Mouse (Mus musculus): Measurements from ENCODE around the gene Ndufa7. TPM values are rescaled to one million over a fixed set of nuclear protein-coding genes. Genes with fewer than 3 reads are reported as not detected.

Ndufa7 gene
- polyA plus RNA-seq (2014; fragmentation: Nextera tagmentation; extraction: Ambion mirVana): 628 and 707 TPM in 2 replicates

DNA sequence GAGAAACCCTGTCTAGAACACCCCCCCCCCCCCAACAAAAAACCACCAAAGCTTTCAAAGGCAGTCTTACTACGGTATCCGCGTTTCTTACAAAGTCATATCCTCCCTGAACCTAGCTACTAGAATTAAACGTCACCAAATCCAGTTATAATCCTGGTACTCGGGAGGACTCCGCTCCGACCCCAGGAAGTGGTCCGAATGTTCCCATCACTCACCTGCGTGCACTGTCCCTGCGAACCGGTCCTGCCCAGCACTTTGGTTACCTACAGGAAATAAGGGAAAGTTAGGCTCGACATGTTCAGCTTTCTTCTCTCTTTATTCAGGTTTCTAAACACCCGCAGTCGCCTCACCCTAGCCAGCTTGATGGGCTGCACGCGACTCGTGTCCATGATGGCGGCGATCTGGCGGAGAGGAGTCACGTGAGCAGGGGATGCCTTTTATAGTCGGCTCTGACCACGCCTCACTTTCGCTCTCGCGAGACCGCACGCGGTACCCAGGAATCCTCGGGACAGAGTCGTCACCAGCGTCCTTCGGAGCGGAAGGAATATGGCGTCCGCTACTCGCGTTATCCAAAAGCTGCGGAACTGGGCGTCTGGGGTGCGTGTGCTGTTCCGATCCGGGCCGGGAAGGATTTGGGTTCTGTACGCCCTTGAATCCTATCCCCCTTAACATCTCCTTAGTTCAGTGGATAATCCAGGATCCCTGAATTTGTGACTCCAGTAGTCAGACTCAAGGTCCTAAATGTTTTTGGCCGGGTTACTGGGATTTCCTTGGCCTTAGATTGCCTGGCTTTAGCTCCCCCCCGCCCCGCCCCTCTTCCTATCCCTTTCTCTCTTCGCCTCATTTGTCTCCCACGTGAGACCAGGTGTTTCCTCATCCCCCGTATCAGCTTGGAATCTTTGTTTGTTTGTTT is at the start of gene Ndufa7, which contains the start of gene Rps28:
Gene Ndufa7 (plus strand): TSS at position 489 of the 913 bp plus-strand sequence.
Gene Rps28 (minus strand): TSS at position 479 of the 913 bp plus-strand sequence.
- H3K4me2 ChIP-seq (ENCODE audit: low read length): peak within 1 kb of the TSS; percentile 76
- H3K27ac ChIP-seq (replicated peaks in 1 of 2; ENCODE audit: control insufficient read depth in 1 of 2, insufficient read depth in 1 of 2, low read depth in 2 of 2, low read length in 2 of 2): peak within 1 kb of the TSS; percentile 80 to 90
- H3K36me3 ChIP-seq (ENCODE audit: control insufficient read depth, insufficient read depth, low read length): peaks cover 58% of the 10 kb centered on the region
- no peaks in the 10 kb centered on the region for H3K27me3 ChIP-seq (ENCODE audit: control insufficient read depth, insufficient read depth, low read length)
- H3K4me3 ChIP-seq (ENCODE audit: control insufficient read depth in 1 of 2, insufficient read depth in 1 of 2, low read depth in 1 of 2, low read length in 2 of 2): peak within 1 kb of the TSS; percentile 60 to 62
- WGBS: under 1% methylated on average over 51 of the region's 51 CpGs
- ATAC-seq (ENCODE audit: insufficient number of reproducible peaks, insufficient read depth, low FRiP score, low read depth): peak; percentile 90
- no peaks in the 10 kb centered on the region for H3K9me3 ChIP-seq (ENCODE audit: control insufficient read depth, low read length)
- H3K4me1 ChIP-seq (ENCODE audit: control insufficient read depth in 2 of 2, insufficient read depth in 2 of 2, low read length in 2 of 2): peaks cover 2 to 29% of the 10 kb centered on the region in 2 experiments; a peak in 3 of 4 replicates
- peak within 1 kb of the TSS; percentile 87 for H3K9ac ChIP-seq (ENCODE audit: low read length)

DNA sequence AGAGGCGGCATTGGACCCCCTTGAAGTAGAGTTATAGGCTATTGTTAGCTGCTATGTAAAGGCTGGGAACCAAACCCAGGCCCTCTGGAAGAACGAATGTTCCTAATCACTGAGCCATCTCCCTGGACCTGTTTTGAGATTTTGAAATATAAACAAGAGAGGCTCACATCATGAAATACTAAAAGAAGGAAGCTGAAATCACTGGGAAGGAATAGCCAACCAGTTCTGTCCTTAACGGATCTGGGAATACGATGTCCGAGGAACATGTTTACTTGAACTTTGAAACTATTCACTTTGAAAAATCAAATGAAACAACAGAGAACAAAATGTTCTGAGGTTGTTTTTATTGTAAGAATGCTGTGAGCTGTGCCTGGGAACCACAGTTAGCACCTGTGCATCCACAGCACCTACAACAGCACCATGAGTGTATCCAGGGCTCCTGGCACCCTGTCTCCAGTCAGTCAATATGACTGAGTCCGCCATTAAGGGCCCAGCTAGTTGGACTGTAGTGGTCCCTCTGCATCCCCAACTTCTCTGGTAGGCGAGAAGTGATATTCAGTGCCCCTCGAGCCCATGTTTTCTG is 49.7 kb upstream of the Ndufa7 start:
- Histone ChIP-seq H3K27me3 (ENCODE audit: control insufficient read depth, insufficient read depth, low read length) (no peaks in the 10 kb centered on the region), H3K4me1 (ENCODE audit: control insufficient read depth in 2 of 2, insufficient read depth in 2 of 2, low read length in 2 of 2) (peaks cover 13 to 16% of the 10 kb centered on the region in 2 experiments), H3K4me2 (ENCODE audit: low read length) (no peak overlapping the region), H3K9ac (ENCODE audit: low read length) (no peak overlapping the region), H3K36me3 (ENCODE audit: control insufficient read depth, insufficient read depth, low read length) (peaks cover 32% of the 10 kb centered on the region), H3K27ac (replicated peaks in 1 of 2; ENCODE audit: control insufficient read depth in 1 of 2, insufficient read depth in 1 of 2, low read depth in 2 of 2, low read length in 2 of 2) (no peak overlapping the region), H3K9me3 (ENCODE audit: control insufficient read depth, low read length) (no peaks in the 10 kb centered on the region), H3K4me3 (ENCODE audit: control insufficient read depth in 1 of 2, insufficient read depth in 1 of 2, low read depth in 1 of 2, low read length in 2 of 2) (no peak overlapping the region)
- WGBS: 87% methylated on average over 8 of the region's 8 CpGs
- ATAC-seq (ENCODE audit: insufficient number of reproducible peaks, insufficient read depth, low FRiP score, low read depth): no peak

DNA sequence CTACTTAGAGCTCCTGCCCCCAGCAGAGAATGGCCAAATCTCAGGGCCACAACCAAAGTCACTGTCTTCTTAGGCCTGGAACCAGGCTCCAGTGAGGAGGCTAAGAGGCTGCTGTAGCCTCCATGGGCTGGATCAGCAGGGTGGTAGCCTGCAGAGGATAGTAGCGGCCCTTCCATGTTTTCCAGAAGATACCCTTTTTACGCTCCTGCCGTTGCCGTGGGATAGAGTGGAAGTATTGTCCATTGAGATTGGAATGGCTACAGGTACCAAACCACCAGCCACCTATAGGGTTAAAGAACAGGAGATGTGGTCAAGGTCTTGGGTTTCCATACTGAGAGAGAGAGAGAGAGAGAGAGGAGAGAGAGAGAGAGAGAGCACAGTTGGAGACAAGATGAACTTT is 49.1 kb upstream of the Ndufa7 start:
- H3K9ac ChIP-seq (ENCODE audit: low read length): no peak overlapping the region
- H3K27ac ChIP-seq (replicated peaks in 1 of 2; ENCODE audit: control insufficient read depth in 1 of 2, insufficient read depth in 1 of 2, low read depth in 2 of 2, low read length in 2 of 2): no peak overlapping the region
- H3K4me3 ChIP-seq (ENCODE audit: control insufficient read depth in 1 of 2, insufficient read depth in 1 of 2, low read depth in 1 of 2, low read length in 2 of 2): no peak overlapping the region
- no peak overlapping the region for H3K4me2 ChIP-seq (ENCODE audit: low read length)
- H3K9me3 ChIP-seq (ENCODE audit: control insufficient read depth, low read length): no peaks in the 10 kb centered on the region
- no peak for ATAC-seq (ENCODE audit: insufficient number of reproducible peaks, insufficient read depth, low FRiP score, low read depth)
- H3K4me1 ChIP-seq (ENCODE audit: control insufficient read depth in 2 of 2, insufficient read depth in 2 of 2, low read length in 2 of 2): peaks cover 18 to 22% of the 10 kb centered on the region in 2 experiments
- H3K36me3 ChIP-seq (ENCODE audit: control insufficient read depth, insufficient read depth, low read length): peaks cover 32% of the 10 kb centered on the region
- no peaks in the 10 kb centered on the region for H3K27me3 ChIP-seq (ENCODE audit: control insufficient read depth, insufficient read depth, low read length)
- 96% methylated on average over 4 of the region's 4 CpGs for WGBS

DNA sequence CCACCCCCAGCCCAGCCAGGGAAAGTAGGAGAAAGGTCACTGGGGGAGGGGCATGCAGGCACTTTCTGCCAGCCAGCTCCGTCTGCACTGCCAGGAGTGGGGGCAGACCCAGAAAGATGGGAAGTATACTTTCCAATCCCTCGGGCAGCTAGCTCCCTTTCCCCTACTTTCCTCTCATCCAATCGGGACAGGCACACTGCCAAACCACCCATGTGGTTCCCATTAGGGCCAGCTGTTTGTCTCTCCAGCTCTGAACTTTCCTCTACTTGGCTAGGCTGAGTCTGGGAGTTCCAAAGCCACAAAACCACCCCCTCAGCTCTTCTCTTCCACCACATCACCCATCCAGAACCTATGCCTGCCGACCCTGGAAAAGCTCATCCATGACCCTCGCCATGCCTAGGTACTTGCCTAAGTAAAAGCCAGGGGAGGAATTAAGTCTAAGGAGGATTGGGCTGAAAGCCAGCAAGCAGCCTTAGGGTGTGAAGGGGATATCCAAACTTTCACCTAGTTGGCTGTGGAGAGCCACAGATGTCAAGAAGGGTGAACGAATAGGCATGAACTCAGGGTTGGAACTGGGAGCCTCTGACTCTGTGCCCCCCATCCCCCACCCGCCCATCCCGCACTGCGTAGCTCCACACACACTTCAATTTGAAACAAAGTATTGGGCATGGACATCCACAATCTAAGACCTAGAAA is 45.0 kb upstream of the Ndufa7 start:
- Histone ChIP-seq H3K4me1 (ENCODE audit: control insufficient read depth in 2 of 2, insufficient read depth in 2 of 2, low read length in 2 of 2) (peaks cover 42 to 59% of the 10 kb centered on the region in 2 experiments), H3K4me3 (ENCODE audit: control insufficient read depth in 1 of 2, insufficient read depth in 1 of 2, low read depth in 1 of 2, low read length in 2 of 2) (peak overlapping the region; percentile 14 to 39; a peak in 3 of 4 replicates)

DNA sequence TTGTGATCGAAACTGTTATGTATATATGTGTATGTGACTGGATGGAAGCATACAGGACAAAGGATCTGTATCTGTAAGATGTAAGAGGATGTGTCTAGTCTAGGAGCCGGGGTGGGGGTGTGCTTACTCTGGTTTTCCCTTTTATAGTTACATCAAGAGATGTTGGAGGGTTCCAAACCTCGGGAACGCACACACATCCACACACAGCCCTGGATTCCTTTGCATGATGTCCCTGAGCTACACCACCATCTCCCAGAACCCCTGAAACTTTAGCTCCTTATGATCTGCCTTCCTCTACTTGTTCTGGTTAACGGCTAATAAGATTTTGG is 44.4 kb upstream of the Ndufa7 start:
- H3K27ac ChIP-seq (replicated peaks in 1 of 2; ENCODE audit: control insufficient read depth in 1 of 2, insufficient read depth in 1 of 2, low read depth in 2 of 2, low read length in 2 of 2): peak overlapping the region in 1 of 2 experiments; percentile 84; a peak in 3 of 4 replicates
- peaks cover 42 to 59% of the 10 kb centered on the region in 2 experiments for H3K4me1 ChIP-seq (ENCODE audit: control insufficient read depth in 2 of 2, insufficient read depth in 2 of 2, low read length in 2 of 2)
- H3K4me2 ChIP-seq (ENCODE audit: low read length): peak overlapping the region; percentile 80
- 91% methylated on average over 5 of the region's 5 CpGs for WGBS
- H3K9ac ChIP-seq (ENCODE audit: low read length): no peak overlapping the region
- no peak for ATAC-seq (ENCODE audit: insufficient number of reproducible peaks, insufficient read depth, low FRiP score, low read depth)
- H3K36me3 ChIP-seq (ENCODE audit: control insufficient read depth, insufficient read depth, low read length): peaks cover 30% of the 10 kb centered on the region
- peak overlapping the region in 1 of 2 experiments; percentile 39; a peak in 2 of 4 replicates for H3K4me3 ChIP-seq (ENCODE audit: control insufficient read depth in 1 of 2, insufficient read depth in 1 of 2, low read depth in 1 of 2, low read length in 2 of 2)
- no peaks in the 10 kb centered on the region for H3K27me3 ChIP-seq (ENCODE audit: control insufficient read depth, insufficient read depth, low read length)
- no peaks in the 10 kb centered on the region for H3K9me3 ChIP-seq (ENCODE audit: control insufficient read depth, low read length)

More for the DNA sequence above, 45.0 kb upstream of the Ndufa7 start:
- H3K9me3 ChIP-seq (ENCODE audit: control insufficient read depth, low read length): no peaks in the 10 kb centered on the region
- ATAC-seq (ENCODE audit: insufficient number of reproducible peaks, insufficient read depth, low FRiP score, low read depth): peak; percentile 83
- H3K9ac ChIP-seq (ENCODE audit: low read length): peak overlapping the region; percentile 58
- peak overlapping the region; percentile 80 for H3K4me2 ChIP-seq (ENCODE audit: low read length)
- peaks cover 32% of the 10 kb centered on the region for H3K36me3 ChIP-seq (ENCODE audit: control insufficient read depth, insufficient read depth, low read length)
- 38% methylated on average over 9 of the region's 9 CpGs for WGBS
- H3K27me3 ChIP-seq (ENCODE audit: control insufficient read depth, insufficient read depth, low read length): no peaks in the 10 kb centered on the region
- H3K27ac ChIP-seq (replicated peaks in 1 of 2; ENCODE audit: control insufficient read depth in 1 of 2, insufficient read depth in 1 of 2, low read depth in 2 of 2, low read length in 2 of 2): peak overlapping the region; percentile 84 to 89

DNA sequence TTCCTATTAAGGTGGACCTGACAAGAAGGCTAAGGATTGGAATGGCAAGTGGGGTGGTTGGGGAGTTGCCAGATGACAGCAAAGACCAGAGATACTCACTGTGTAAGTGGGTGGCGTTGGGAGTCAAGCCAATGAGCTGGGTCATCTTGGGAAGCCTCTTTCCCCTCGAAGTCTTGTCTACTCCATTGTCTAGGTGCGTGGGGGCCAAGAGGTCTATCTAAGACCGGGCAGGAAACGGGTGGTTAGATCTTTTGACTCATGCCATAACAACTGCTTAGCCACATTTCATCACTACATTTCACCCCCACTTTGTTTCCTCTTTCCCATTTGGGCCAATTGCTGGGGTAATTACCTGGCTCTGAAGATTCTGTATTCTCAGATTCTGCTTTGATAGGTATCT is 43.9 kb upstream of the Ndufa7 start:
- H3K27ac ChIP-seq (replicated peaks in 1 of 2; ENCODE audit: control insufficient read depth in 1 of 2, insufficient read depth in 1 of 2, low read depth in 2 of 2, low read length in 2 of 2): peak overlapping the region in 1 of 2 experiments; percentile 84; a peak in 3 of 4 replicates
- peak overlapping the region; percentile 80 for H3K4me2 ChIP-seq (ENCODE audit: low read length)
- peak overlapping the region in 1 of 2 experiments; percentile 39; a peak in 3 of 4 replicates for H3K4me3 ChIP-seq (ENCODE audit: control insufficient read depth in 1 of 2, insufficient read depth in 1 of 2, low read depth in 1 of 2, low read length in 2 of 2)
- H3K9ac ChIP-seq (ENCODE audit: low read length): peak overlapping the region; percentile 65; the same call in 1 of the 2 replicates
- no peak for ATAC-seq (ENCODE audit: insufficient number of reproducible peaks, insufficient read depth, low FRiP score, low read depth)
- WGBS: 80% methylated on average over 5 of the region's 5 CpGs
- peaks cover 42 to 59% of the 10 kb centered on the region in 2 experiments for H3K4me1 ChIP-seq (ENCODE audit: control insufficient read depth in 2 of 2, insufficient read depth in 2 of 2, low read length in 2 of 2)
- H3K27me3 ChIP-seq (ENCODE audit: control insufficient read depth, insufficient read depth, low read length): no peaks in the 10 kb centered on the region
- H3K9me3 ChIP-seq (ENCODE audit: control insufficient read depth, low read length): no peaks in the 10 kb centered on the region
- peaks cover 25% of the 10 kb centered on the region for H3K36me3 ChIP-seq (ENCODE audit: control insufficient read depth, insufficient read depth, low read length)

Measured in heart, embryonic 14.5 days (tissue).